Mouse (Mus musculus): ENCODE results near the gene Dpagt1. TPM values are rescaled to one million over a fixed set of nuclear protein-coding genes. Genes with fewer than 3 reads are reported as not detected.
A peak's percentile ranks its signal among the peaks of the same experiment; 100 is the strongest.

Gene Dpagt1
- polyA plus RNA-seq, 1 experiment from 2014 or later = 35.9 TPM

DNA sequence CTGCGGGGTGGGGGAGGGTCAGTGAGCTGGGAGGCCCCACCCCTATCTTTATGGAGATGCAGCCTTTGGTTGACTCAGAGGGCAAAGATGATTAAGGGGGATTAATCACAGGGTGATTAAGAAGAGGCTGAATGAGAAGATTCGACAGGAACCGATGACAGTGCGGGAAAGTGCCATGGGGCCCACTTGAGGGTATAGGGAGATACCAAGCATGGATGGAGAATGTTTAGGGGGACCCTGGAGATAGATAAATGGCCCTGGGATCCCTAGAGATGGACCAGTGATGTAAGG lies 11.6 kb upstream of the Dpagt1 start:
- Histone ChIP-seq H3K4me3 (ENCODE audit: low read depth, low read length) (no peak overlapping the region), H3K27me3 (ENCODE audit: control insufficient read depth, insufficient read depth, low read length) (no peaks in the 10 kb centered on the region), H3K4me1 (ENCODE audit: control insufficient read depth, insufficient read depth, low read length) (peaks cover 18% of the 10 kb centered on the region), H3K4me2 (ENCODE audit: low read depth, low read length) (no peak overlapping the region), H3K27ac (ENCODE audit: low read depth, low read length) (no peak overlapping the region), H3K9me3 (ENCODE audit: control insufficient read depth, low read length) (no peaks in the 10 kb centered on the region), H3K36me3 (ENCODE audit: control insufficient read depth, insufficient read depth, low read length) (peaks cover 28% of the 10 kb centered on the region), H3K9ac (replicated peaks; ENCODE audit: low read depth, low read length) (no peak overlapping the region)
- 76% methylated on average over 4 of the region's 4 CpGs for WGBS
- no peak for ATAC-seq (ENCODE audit: low read depth)

DNA sequence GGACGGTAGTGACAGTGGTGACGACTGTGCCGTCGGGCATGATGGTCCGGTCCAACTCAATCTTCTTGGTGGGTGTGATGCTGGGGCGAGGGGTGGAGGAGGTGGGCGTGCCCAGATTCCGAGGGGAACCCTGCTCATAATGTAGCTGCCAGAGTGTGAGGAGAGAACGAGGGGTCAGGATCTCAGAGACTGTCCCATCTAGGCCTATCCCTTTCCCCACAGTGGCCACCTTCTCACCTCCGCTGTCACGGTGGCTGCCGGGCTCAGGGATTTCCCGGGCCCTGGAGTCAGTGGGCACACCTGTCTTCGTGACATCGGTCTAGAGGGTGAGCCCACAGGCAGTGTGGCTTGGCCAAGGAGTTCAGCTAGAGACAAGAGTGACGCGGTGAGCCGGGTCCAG lies 10.9 kb upstream of the Dpagt1 start:
- WGBS = 96% methylated on average over 18 of the region's 18 CpGs
- Histone ChIP-seq H3K36me3 (ENCODE audit: control insufficient read depth, insufficient read depth, low read length) (peaks cover 28% of the 10 kb centered on the region), H3K4me1 (ENCODE audit: control insufficient read depth, insufficient read depth, low read length) (peaks cover 20% of the 10 kb centered on the region), H3K27me3 (ENCODE audit: control insufficient read depth, insufficient read depth, low read length) (no peaks in the 10 kb centered on the region), H3K9ac (replicated peaks; ENCODE audit: low read depth, low read length) (no peak overlapping the region), H3K9me3 (ENCODE audit: control insufficient read depth, low read length) (no peaks in the 10 kb centered on the region), H3K27ac (ENCODE audit: low read depth, low read length) (no peak overlapping the region), H3K4me2 (ENCODE audit: low read depth, low read length) (no peak overlapping the region), H3K4me3 (ENCODE audit: low read depth, low read length) (no peak overlapping the region)
- no peak for ATAC-seq (ENCODE audit: low read depth)

DNA sequence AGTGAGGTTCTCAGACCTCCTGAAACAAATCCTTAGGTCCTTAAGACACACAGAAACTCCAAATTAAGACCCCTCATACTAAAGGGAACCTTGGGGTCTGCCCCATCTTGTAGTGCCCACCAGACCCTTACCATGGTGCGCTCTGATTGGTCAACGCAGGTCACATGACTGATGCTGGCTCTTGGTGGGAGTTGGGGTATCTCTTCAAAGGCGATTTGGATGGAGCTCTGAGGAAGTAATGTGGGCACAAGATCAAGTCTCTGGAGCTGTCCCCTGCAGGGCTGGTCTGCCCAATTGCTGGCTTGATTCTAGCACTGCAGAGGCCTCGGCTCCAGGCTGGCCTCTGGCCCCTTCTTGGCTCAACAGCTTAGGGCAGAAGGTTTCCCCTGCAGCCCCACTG lies 8.4 kb upstream of the Dpagt1 start:
- Histone ChIP-seq H3K27me3 (ENCODE audit: control insufficient read depth, insufficient read depth, low read length) (no peaks in the 10 kb centered on the region), H3K9me3 (ENCODE audit: control insufficient read depth, low read length) (no peaks in the 10 kb centered on the region), H3K36me3 (ENCODE audit: control insufficient read depth, insufficient read depth, low read length) (peaks cover 23% of the 10 kb centered on the region), H3K27ac (ENCODE audit: low read depth, low read length) (no peak overlapping the region), H3K4me2 (ENCODE audit: low read depth, low read length) (no peak overlapping the region), H3K9ac (replicated peaks; ENCODE audit: low read depth, low read length) (no peak overlapping the region), H3K4me1 (ENCODE audit: control insufficient read depth, insufficient read depth, low read length) (peaks cover 23% of the 10 kb centered on the region), H3K4me3 (ENCODE audit: low read depth, low read length) (no peak overlapping the region)
- no peak for ATAC-seq (ENCODE audit: low read depth)
- WGBS = 68% methylated on average over 4 of the region's 4 CpGs

DNA sequence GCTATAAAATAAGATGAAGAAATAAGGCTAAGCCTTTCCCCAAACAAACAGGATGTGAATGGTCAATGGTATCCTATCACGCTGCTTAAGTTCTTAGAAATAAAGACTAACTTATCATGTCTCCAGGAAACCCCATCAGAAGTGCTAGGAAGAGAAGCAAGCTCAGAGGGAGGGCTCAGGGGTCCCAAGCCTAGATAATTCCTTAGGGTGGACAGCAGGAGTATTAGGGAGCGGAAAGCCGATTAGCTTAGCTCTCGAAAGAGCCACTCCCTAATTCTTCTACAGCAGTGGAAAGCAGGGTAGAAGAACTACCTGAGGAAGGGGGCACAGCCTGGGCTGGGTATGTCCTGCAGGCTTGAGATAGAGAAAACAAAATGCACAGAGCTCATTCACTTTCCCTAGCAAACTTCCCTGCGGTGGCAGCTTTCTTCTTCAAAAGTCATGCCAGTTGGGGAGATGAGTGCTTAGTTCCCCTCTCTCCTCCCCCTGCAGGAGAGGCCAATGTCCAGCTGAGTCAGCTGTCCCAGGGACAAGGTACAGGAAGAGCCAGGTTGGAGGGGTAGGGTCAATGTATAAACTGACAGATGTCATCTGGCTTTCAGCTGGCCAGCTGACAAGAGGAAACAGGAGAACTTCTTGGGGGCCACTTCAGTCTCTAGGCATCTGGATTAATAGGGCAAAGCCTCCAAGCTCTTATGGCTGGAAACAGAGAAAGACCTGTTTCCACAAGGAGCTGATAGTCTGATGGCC lies 7.6 kb upstream of the Dpagt1 start:
- Histone ChIP-seq H3K9me3 (ENCODE audit: control insufficient read depth, low read length) (no peaks in the 10 kb centered on the region), H3K4me3 (ENCODE audit: low read depth, low read length) (no peak overlapping the region; the same call in 1 of the 2 replicates), H3K9ac (replicated peaks; ENCODE audit: low read depth, low read length) (0 out of 2 replicates have a peak overlapping the region, but pooled peaks have one; percentile 8), H3K36me3 (ENCODE audit: control insufficient read depth, insufficient read depth, low read length) (peaks cover 17% of the 10 kb centered on the region), H3K4me1 (ENCODE audit: control insufficient read depth, insufficient read depth, low read length) (peaks cover 23% of the 10 kb centered on the region), H3K27me3 (ENCODE audit: control insufficient read depth, insufficient read depth, low read length) (no peaks in the 10 kb centered on the region), H3K27ac (ENCODE audit: low read depth, low read length) (no peak overlapping the region), H3K4me2 (ENCODE audit: low read depth, low read length) (peak overlapping the region; percentile 91)
- ATAC-seq (ENCODE audit: low read depth) = no peak
- WGBS = 72% methylated on average over 5 of the region's 5 CpGs

DNA sequence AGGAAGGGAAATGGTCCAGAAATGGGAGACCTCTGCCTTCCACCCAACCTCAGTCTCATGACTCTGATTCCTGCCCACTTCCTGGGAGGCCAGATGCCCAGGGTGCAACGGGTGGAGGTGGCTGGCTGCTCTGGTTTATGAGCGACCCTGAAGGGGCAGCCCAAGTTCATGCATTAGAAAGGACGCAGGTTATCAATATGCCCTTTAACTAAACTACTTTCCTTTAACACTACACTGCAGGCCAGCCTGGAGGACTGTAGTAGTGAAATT lies 7.1 kb upstream of the Dpagt1 start:
- no peak for ATAC-seq (ENCODE audit: low read depth)
- H3K9ac ChIP-seq (replicated peaks; ENCODE audit: low read depth, low read length) = peak overlapping the region; percentile 95
- peak overlapping the region; percentile 91 for H3K4me2 ChIP-seq (ENCODE audit: low read depth, low read length)
- WGBS = 25% methylated on average over 3 of the region's 3 CpGs
- no peak overlapping the region for H3K27ac ChIP-seq (ENCODE audit: low read depth, low read length)
- no peaks in the 10 kb centered on the region for H3K27me3 ChIP-seq (ENCODE audit: control insufficient read depth, insufficient read depth, low read length)
- H3K36me3 ChIP-seq (ENCODE audit: control insufficient read depth, insufficient read depth, low read length) = peaks cover 16% of the 10 kb centered on the region
- peak overlapping the region; percentile 76 for H3K4me3 ChIP-seq (ENCODE audit: low read depth, low read length)
- H3K9me3 ChIP-seq (ENCODE audit: control insufficient read depth, low read length) = no peaks in the 10 kb centered on the region
- H3K4me1 ChIP-seq (ENCODE audit: control insufficient read depth, insufficient read depth, low read length) = peaks cover 23% of the 10 kb centered on the region

DNA sequence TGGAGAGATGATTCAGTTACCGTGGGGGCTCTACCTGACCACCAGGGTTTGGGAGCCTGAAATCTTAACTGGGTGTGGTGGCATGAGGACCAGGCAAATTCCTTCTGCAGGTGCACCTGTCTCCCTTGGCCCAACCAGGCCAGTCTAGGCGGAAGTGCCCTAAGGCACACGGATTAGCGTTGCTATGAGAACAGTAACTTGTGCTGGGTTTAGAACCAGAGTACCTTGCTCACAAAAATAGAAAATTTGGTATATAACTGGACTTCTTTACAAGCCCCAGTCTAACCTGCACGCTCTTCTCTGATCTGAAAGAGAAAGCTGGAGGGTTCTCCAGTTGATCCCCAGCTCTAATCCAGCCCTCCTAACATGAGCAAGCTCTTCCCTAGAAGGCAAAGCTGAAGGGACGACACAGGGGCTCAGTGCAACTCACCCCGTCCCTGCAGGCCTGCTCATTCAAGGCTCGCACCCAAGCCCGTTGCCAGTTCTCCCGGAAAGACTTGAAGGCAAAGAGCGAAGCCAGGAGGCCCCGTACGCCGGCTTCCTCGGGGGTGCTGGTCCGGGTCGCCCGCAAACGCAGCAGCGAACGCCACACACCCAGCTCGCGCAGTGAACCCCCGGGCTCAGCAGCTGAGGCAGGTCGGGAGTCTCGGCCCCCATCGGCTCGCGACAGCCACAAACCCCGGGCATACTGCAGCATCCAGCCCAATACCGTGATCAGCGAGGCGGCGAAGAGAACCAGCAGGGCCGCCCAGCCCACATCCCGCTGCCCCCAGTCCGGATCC lies 6.5 kb upstream of the Dpagt1 start:
- Histone ChIP-seq H3K4me1 (ENCODE audit: control insufficient read depth, insufficient read depth, low read length) (peaks cover 23% of the 10 kb centered on the region), H3K9me3 (ENCODE audit: control insufficient read depth, low read length) (no peaks in the 10 kb centered on the region), H3K4me2 (ENCODE audit: low read depth, low read length) (peak overlapping the region; percentile 91), H3K9ac (replicated peaks; ENCODE audit: low read depth, low read length) (peak overlapping the region; percentile 95), H3K27me3 (ENCODE audit: control insufficient read depth, insufficient read depth, low read length) (no peaks in the 10 kb centered on the region), H3K27ac (ENCODE audit: low read depth, low read length) (peak overlapping the region; percentile 74), H3K36me3 (ENCODE audit: control insufficient read depth, insufficient read depth, low read length) (peaks cover 16% of the 10 kb centered on the region), H3K4me3 (ENCODE audit: low read depth, low read length) (peak overlapping the region; percentile 76)
- ATAC-seq (ENCODE audit: low read depth) = peak; percentile 25
- 3% methylated on average over 37 of the region's 37 CpGs for WGBS

DNA sequence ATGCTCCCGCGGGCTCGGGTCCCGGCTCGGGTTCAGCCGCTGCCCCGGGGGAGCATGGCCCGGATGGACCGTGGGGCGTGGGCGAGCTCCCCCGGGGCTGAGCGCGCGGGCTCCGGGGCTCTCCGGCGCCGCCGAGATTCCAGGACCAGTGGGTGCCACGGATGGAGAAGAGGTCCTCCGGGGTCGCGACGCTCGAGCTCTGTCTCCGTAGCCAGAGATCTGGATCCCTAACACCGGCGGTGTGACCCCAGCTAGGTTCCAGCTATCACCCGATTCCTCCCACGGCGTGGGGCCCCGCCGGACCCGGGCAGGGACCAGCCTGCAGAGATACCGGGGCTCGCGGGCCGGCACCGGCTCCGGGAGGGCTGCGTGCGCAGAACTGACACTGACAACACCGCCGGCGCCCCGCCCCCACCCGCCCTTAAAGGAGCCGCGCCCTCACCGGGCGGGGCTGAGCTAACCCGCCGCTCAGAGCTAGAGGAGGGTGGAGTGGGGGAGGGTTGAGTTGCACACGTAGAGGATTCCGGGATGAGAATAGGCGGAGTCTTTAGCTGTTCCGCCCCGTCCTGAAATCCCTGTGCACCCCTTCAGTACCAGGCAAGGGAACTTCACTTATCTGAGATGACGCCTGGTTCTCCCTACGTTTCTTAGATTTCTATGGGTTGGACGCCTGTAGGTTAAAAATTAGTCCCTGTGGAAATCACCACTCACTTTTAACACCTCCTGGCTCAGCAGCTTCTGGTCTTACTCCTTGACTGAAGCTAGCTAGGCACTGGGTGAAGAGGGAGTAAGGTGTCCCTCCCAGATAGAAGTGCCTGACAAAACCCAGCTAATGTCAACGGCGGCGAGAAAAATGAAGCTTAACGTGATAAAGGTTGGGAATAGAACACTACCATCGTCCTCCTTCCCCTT lies 5.7 kb upstream of the Dpagt1 start, which contains the start of gene C2cd2l:
Gene C2cd2l (minus strand): TSS at position 399 of the 912 bp plus-strand sequence.
- WGBS = under 1% methylated on average over 67 of the region's 67 CpGs
- H3K9me3 ChIP-seq (ENCODE audit: control insufficient read depth, low read length) = no peaks in the 10 kb centered on the region
- H3K4me3 ChIP-seq (ENCODE audit: low read depth, low read length) = peak within 1 kb of the TSS; percentile 76
- no peaks in the 10 kb centered on the region for H3K27me3 ChIP-seq (ENCODE audit: control insufficient read depth, insufficient read depth, low read length)
- peak within 1 kb of the TSS; percentile 91 for H3K4me2 ChIP-seq (ENCODE audit: low read depth, low read length)
- ATAC-seq (ENCODE audit: low read depth) = peak; percentile 98
- H3K36me3 ChIP-seq (ENCODE audit: control insufficient read depth, insufficient read depth, low read length) = peaks cover 12% of the 10 kb centered on the region
- H3K27ac ChIP-seq (ENCODE audit: low read depth, low read length) = peak within 1 kb of the TSS; percentile 74
- H3K4me1 ChIP-seq (ENCODE audit: control insufficient read depth, insufficient read depth, low read length) = peaks cover 23% of the 10 kb centered on the region
- H3K9ac ChIP-seq (replicated peaks; ENCODE audit: low read depth, low read length) = peak within 1 kb of the TSS; percentile 95

DNA sequence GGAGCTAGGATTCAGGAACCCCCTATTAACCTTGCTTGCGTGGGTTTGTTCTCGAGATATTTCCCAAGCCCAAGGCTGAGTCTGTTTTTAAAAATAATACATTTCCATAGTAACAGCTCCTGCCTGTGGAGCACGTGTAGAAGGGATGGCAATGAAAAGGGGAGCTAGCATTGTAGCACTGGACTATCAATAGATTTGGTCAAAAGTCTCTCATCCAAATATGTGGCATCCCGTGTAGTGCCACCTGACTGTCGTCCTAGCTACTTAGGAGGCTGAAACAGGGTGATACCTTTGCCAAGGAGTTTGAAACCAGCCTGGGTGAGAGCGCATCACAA lies 5.1 kb upstream of the Dpagt1 start:
- peak overlapping the region; percentile 76 for H3K4me3 ChIP-seq (ENCODE audit: low read depth, low read length)
- peaks cover 25% of the 10 kb centered on the region for H3K4me1 ChIP-seq (ENCODE audit: control insufficient read depth, insufficient read depth, low read length)
- WGBS = 23% methylated on average over 6 of the region's 6 CpGs
- ATAC-seq (ENCODE audit: low read depth) = peak; percentile 12
- peak overlapping the region; percentile 91 for H3K4me2 ChIP-seq (ENCODE audit: low read depth, low read length)
- H3K36me3 ChIP-seq (ENCODE audit: control insufficient read depth, insufficient read depth, low read length) = peaks cover 7% of the 10 kb centered on the region; the same call in 1 of the 2 replicates
- H3K27ac ChIP-seq (ENCODE audit: low read depth, low read length) = peak overlapping the region; percentile 72; the same call in 1 of the 2 replicates
- no peaks in the 10 kb centered on the region for H3K9me3 ChIP-seq (ENCODE audit: control insufficient read depth, low read length)
- H3K27me3 ChIP-seq (ENCODE audit: control insufficient read depth, insufficient read depth, low read length) = no peaks in the 10 kb centered on the region
- 0 out of 2 replicates have a peak overlapping the region, but pooled peaks have one; percentile 32 for H3K9ac ChIP-seq (replicated peaks; ENCODE audit: low read depth, low read length)
